Mouse (Mus musculus) stomach, embryonic 14.5 days (tissue): ENCODE measurements around the gene Rab44. TPM values are rescaled to one million over a fixed set of nuclear protein-coding genes. Genes with fewer than 3 reads are reported as not detected.

ENCODE experiments used
- polyA plus RNA-seq: library from polyadenylated mRNA; unstranded; fragments of >200 nt; fragmentation: Nextera tagmentation; extraction: Ambion mirVana; gene quantifications from 2 replicates; pipeline ENCODE4 v1.2.1, GENCODE M21; 2014

The Rab44 gene
- polyA plus RNA-seq, 1 experiment from 2014 or later, result 0.39 TPM

Other genes starting within 250 kb of the Rab44 start
- gene 4930539E08Rik, start 198.8 kb upstream of the Rab44 start, polyA plus RNA-seq, result 0.27 and 0.36 TPM in 2 replicates
- 0.39 TPM in 1 of 2 replicates, not detected in the other for gene Pxt1, start 170.3 kb upstream of the Rab44 start, polyA plus RNA-seq
- gene Kctd20, start 162.2 kb upstream of the Rab44 start, polyA plus RNA-seq, result 75.9 and 78.8 TPM in 2 replicates
- 110 and 121 TPM in 2 replicates for gene Stk38, start 106.2 kb upstream of the Rab44 start, polyA plus RNA-seq
- gene Srsf3, start 81.5 kb upstream of the Rab44 start, polyA plus RNA-seq, result 593 and 674 TPM in 2 replicates
- gene Cdkn1a, start 23.2 kb upstream of the Rab44 start, polyA plus RNA-seq, result 62.0 and 62.6 TPM in 2 replicates
- gene Cpne5, start 124.0 kb downstream of the Rab44 start, polyA plus RNA-seq, result 12.2 and 15.0 TPM in 2 replicates
- 134 and 137 TPM in 2 replicates for gene Ppil1, start 150.0 kb downstream of the Rab44 start, polyA plus RNA-seq
- gene BC004004, start 154.6 kb downstream of the Rab44 start, polyA plus RNA-seq, result 79.5 and 80.8 TPM in 2 replicates
- gene Pi16, start 203.5 kb downstream of the Rab44 start, polyA plus RNA-seq, result 0.13 and 0.41 TPM in 2 replicates
- gene Mtch1, start 233.8 kb downstream of the Rab44 start, polyA plus RNA-seq, result 287 and 333 TPM in 2 replicates
- 8.4 and 11.5 TPM in 2 replicates for gene Fgd2, start 246.8 kb downstream of the Rab44 start, polyA plus RNA-seq